Mouse (Mus musculus): ENCODE results near the gene Zfp213. TPM values are rescaled to one million over a fixed set of nuclear protein-coding genes. Genes with fewer than 3 reads are reported as not detected.

Zfp213 gene
- 15.2 and 17.7 TPM in 2 replicates for polyA plus RNA-seq (2015; fragmentation: Nextera tagmentation; extraction: Ambion mirVana)

DNA sequence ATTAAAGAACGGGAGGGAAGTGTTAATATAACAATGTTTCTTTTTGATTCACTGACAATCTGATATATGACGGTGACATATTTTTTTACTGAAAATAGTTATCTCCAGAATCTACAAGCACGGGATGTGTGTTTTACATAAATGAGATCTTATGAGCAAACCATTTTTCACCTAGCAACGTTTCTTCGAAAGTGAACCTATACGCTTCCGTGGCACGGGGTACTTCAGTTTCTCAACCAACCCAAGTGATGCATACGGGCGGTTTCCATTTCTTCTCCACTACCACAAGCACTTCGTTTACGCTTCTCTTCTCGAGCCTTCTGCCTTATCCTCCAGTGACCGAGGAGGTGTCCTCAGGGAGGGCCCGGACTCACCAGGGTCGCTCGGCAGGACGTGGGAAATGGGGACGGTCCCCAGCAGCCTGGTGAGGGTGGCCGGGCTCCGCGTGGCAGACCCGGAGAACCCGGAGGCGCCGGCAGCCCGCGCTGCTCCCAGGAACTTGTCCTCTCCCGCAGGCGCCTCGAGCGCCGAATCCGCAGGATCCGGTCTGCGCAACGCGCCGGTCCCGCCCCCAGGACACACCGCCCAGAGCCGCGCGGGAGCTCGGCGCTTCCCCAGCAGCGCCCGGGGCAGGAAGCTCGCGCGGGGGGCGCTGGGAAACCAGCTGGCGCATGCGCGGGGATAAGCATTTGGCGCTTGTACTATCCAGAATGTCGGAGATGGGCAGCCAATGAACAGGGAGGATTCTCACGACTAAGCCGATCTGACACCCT lies at the start of gene Zfp213:
TSS of gene Zfp213 (minus strand) at position 644 of the 773 bp plus-strand sequence.
- H3K27me3 ChIP-seq (replicated peaks), result no peaks in the 10 kb centered on the region
- H3K4me2 ChIP-seq (replicated peaks), result peak within 1 kb of the TSS; percentile 75
- H3K9me3 ChIP-seq, result no peaks in the 10 kb centered on the region
- WGBS, result 1% methylated on average over 59 of the region's 59 CpGs
- H3K36me3 ChIP-seq, result peaks cover 6% of the 10 kb centered on the region; the same call in 1 of the 2 replicates
- H3K9ac ChIP-seq, result peak within 1 kb of the TSS; percentile 98
- ATAC-seq, result peak; percentile 99
- H3K4me3 ChIP-seq (replicated peaks), result peak within 1 kb of the TSS; percentile 80
- peak within 1 kb of the TSS; percentile 97 for H3K27ac ChIP-seq
- peaks cover 4% of the 10 kb centered on the region for H3K4me1 ChIP-seq (replicated peaks)

GRCm38 (mm10) chr17:23610361-23610800 lies 46.3 kb upstream of the Zfp213 start:
- H3K9ac ChIP-seq, result no peak overlapping the region
- H3K27ac ChIP-seq, result no peak overlapping the region
- peak; percentile 85 for ATAC-seq
- H3K36me3 ChIP-seq, result no peaks in the 10 kb centered on the region
- no peaks in the 10 kb centered on the region for H3K9me3 ChIP-seq
- H3K4me3 ChIP-seq (replicated peaks), result no peak overlapping the region
- WGBS, result 82% methylated on average over 28 of the region's 28 CpGs
- no peak overlapping the region for H3K4me2 ChIP-seq (replicated peaks)
- H3K4me1 ChIP-seq (replicated peaks), result no peaks in the 10 kb centered on the region
- H3K27me3 ChIP-seq (replicated peaks), result no peaks in the 10 kb centered on the region

DNA sequence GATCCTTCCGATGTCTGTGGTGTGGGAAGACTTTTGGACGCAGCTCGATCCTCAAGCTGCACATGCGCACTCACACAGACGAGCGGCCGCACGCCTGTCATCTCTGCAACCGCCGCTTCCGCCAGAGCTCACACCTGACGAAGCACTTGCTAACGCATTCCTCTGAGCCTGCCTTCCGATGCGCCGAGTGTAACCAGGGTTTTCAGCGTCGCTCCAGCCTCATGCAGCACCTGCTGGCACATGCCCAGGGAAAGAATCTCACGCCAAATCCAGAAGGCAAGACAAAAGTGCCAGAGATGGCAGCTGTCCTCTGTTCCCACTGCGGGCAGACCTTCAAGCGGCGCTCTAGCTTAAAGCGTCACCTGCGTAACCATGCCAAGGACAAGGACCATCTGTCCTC lies 45.6 kb upstream of the Zfp213 start:
- H3K36me3 ChIP-seq, result no peaks in the 10 kb centered on the region
- no peak overlapping the region for H3K9ac ChIP-seq
- no peaks in the 10 kb centered on the region for H3K27me3 ChIP-seq (replicated peaks)
- H3K9me3 ChIP-seq, result no peaks in the 10 kb centered on the region
- 92% methylated on average over 24 of the region's 24 CpGs for WGBS
- H3K4me1 ChIP-seq (replicated peaks), result no peaks in the 10 kb centered on the region
- no peak for ATAC-seq
- H3K27ac ChIP-seq, result no peak overlapping the region
- no peak overlapping the region for H3K4me3 ChIP-seq (replicated peaks)
- no peak overlapping the region for H3K4me2 ChIP-seq (replicated peaks)

GRCm38 (mm10) chr17:23605220-23605619 lies 41.2 kb upstream of the Zfp213 start:
- Histone ChIP-seq H3K36me3 (no peaks in the 10 kb centered on the region), H3K27me3 (replicated peaks) (no peaks in the 10 kb centered on the region), H3K27ac (no peak overlapping the region), H3K9me3 (no peaks in the 10 kb centered on the region), H3K9ac (no peak overlapping the region), H3K4me3 (replicated peaks) (no peak overlapping the region), H3K4me2 (replicated peaks) (no peak overlapping the region), H3K4me1 (replicated peaks) (0 out of 2 replicates have a peak, but pooled peaks cover 7% of the 10 kb centered on the region)
- 87% methylated on average over 8 of the region's 8 CpGs for WGBS
- no peak for ATAC-seq

- WGBS, result 74% methylated on average over 7 of the region's 7 CpGs
- H3K27ac ChIP-seq, result no peak overlapping the region
These were observed 40.4 kb upstream of the Zfp213 start for GRCm38 (mm10) chr17:23604394-23604793.

GRCm38 (mm10) chr17:23603542-23603941 lies 39.5 kb upstream of the Zfp213 start:
- no peaks in the 10 kb centered on the region for H3K36me3 ChIP-seq
- ATAC-seq, result no peak
- no peak overlapping the region for H3K4me2 ChIP-seq (replicated peaks)
- H3K9ac ChIP-seq, result no peak overlapping the region
- H3K4me3 ChIP-seq (replicated peaks), result no peak overlapping the region
- no peak overlapping the region for H3K27ac ChIP-seq
- WGBS, result 74% methylated on average over 2 of the region's 2 CpGs
- H3K9me3 ChIP-seq, result no peaks in the 10 kb centered on the region
- H3K4me1 ChIP-seq (replicated peaks), result peaks cover 9% of the 10 kb centered on the region; the same call in 1 of the 2 replicates
- H3K27me3 ChIP-seq (replicated peaks), result no peaks in the 10 kb centered on the region

More at GRCm38 (mm10) chr17:23604394-23604793, 40.4 kb upstream of the Zfp213 start:
- no peaks in the 10 kb centered on the region for H3K36me3 ChIP-seq
- no peaks in the 10 kb centered on the region for H3K27me3 ChIP-seq (replicated peaks)
- peaks cover 9% of the 10 kb centered on the region; the same call in 1 of the 2 replicates for H3K4me1 ChIP-seq (replicated peaks)
- no peak for ATAC-seq
- no peak overlapping the region for H3K9ac ChIP-seq
- H3K4me3 ChIP-seq (replicated peaks), result no peak overlapping the region
- no peaks in the 10 kb centered on the region for H3K9me3 ChIP-seq
- H3K4me2 ChIP-seq (replicated peaks), result no peak overlapping the region

DNA sequence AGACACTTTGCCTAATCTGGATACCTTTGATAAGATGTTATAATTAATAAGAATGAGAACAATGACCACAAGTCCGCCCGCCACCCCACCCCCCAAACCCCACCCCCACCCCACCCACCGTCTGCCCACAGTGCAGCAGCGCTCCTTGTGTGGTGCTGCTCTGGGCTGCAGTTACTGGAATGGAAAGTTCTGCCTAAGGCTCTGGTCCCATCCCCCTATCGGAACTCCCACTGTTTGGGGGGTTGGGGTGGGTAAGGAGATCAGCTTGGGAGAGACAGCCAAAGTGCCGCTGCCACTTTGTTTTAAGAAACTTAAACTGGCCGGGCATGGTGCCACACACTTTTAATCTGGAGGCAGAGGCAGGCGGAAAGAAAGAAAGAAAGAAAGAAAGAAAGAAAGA lies 39.0 kb upstream of the Zfp213 start:
- no peaks in the 10 kb centered on the region for H3K36me3 ChIP-seq
- no peaks in the 10 kb centered on the region for H3K27me3 ChIP-seq (replicated peaks)
- H3K4me1 ChIP-seq (replicated peaks), result peaks cover 9% of the 10 kb centered on the region; the same call in 1 of the 2 replicates
- ATAC-seq, result no peak
- H3K4me3 ChIP-seq (replicated peaks), result no peak overlapping the region
- H3K9ac ChIP-seq, result no peak overlapping the region
- H3K9me3 ChIP-seq, result no peaks in the 10 kb centered on the region
- H3K4me2 ChIP-seq (replicated peaks), result no peak overlapping the region
- WGBS, result 52% methylated on average over 8 of the region's 8 CpGs
- H3K27ac ChIP-seq, result no peak overlapping the region

- no peak for ATAC-seq
- WGBS, result 49% methylated on average over 10 of the region's 10 CpGs
- Histone ChIP-seq H3K27ac (no peak overlapping the region), H3K4me3 (replicated peaks) (no peak overlapping the region), H3K4me2 (replicated peaks) (no peak overlapping the region), H3K9ac (no peak overlapping the region), H3K27me3 (replicated peaks) (no peaks in the 10 kb centered on the region), H3K36me3 (no peaks in the 10 kb centered on the region), H3K9me3 (no peaks in the 10 kb centered on the region), H3K4me1 (replicated peaks) (peaks cover 9% of the 10 kb centered on the region; the same call in 1 of the 2 replicates)
These were observed 38.0 kb upstream of the Zfp213 start for GRCm38 (mm10) chr17:23601836-23602585.

- Histone ChIP-seq H3K4me3 (replicated peaks) (no peak within 1 kb of the TSS), H3K27ac (peak within 1 kb of the TSS; percentile 76; the same call in 1 of the 2 replicates), H3K36me3 (no peaks in the 10 kb centered on the region), H3K9ac (no peak within 1 kb of the TSS), H3K4me1 (replicated peaks) (peaks cover 9% of the 10 kb centered on the region; the same call in 1 of the 2 replicates), H3K4me2 (replicated peaks) (peak within 1 kb of the TSS; percentile 72), H3K9me3 (no peaks in the 10 kb centered on the region), H3K27me3 (replicated peaks) (no peaks in the 10 kb centered on the region)
- 63% methylated on average over 15 of the region's 15 CpGs for WGBS
- ATAC-seq, result no peak
These were observed 36.9 kb upstream of the Zfp213 start, which contains the start of gene Zscan10 for GRCm38 (mm10) chr17:23600641-23601622. Gene Zscan10 (plus strand): TSS chr17:23600856.

DNA sequence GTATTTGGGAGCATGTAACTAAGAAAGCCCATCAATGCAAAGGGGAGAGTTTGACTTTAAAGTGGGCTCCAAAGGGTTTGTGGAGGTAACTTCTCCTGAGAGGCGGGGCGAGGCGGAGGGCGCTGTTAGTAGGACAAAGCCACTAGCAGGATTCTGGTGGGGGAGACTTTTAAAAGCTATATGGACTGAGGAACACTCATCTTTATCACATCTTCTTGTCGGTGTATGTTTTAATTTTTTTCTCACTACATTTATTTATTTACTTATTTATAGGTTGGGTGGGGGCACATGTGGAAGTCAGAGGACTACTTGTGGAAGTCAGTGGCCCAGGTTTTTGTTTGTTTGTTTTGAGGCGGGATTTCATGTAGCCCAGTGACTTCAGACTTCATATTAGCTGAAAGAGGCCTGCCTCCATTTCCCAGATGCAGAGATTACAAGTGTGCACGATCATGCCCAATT lies 35.6 kb upstream of the Zfp213 start:
- Histone ChIP-seq H3K27me3 (replicated peaks) (no peaks in the 10 kb centered on the region), H3K27ac (peak overlapping the region; percentile 76), H3K36me3 (no peaks in the 10 kb centered on the region), H3K4me2 (replicated peaks) (peak overlapping the region; percentile 72), H3K9ac (peak overlapping the region; percentile 38), H3K4me1 (replicated peaks) (peaks cover 9% of the 10 kb centered on the region; the same call in 1 of the 2 replicates), H3K4me3 (replicated peaks) (peak overlapping the region; percentile 48), H3K9me3 (no peaks in the 10 kb centered on the region)
- 33% methylated on average over 7 of the region's 7 CpGs for WGBS
- peak; percentile 7; the same call in 1 of the 2 replicates for ATAC-seq

Measured in intestine, embryonic 15.5 days (tissue).